Comparison of ENCODE assay signal across 17 mouse cellular contexts in the genomic region with DNA sequence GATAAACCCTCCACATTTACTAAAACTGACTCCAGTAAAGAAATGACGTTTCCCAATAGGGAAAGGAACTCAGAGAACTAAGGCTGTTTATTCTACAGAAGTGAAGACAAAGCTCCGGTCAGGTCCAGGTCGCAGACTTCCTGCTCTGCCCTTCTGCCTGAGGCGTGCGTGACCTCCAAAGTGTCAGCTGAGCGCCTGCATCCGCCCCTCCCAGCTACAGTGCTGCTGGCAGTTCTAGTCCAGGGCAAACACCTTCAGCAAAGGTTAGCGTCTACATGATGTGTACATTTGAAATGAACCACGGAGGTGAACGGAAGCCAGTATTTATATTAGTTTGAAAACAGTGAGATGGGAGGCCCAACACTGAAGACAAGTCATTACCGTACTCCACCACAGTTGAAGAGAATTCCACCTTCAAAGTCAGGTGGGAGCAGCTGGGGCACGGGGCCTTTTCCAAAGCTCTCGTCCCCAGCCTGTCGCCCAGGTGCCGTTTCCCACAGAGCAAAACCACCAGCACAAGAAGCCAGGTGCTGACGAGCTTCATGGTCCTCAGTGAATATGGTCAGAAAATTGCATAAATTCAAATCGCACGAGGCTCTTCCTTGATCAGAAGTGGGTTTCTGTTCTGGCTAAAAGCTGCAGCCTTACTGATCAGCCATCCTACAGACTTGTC. TPM values are rescaled to one million over a fixed set of nuclear protein-coding genes. Genes with fewer than 3 reads are reported as not detected.
DNase-seq lines count a peak whose midpoint lies in the region; ATAC-seq and TF ChIP-seq lines count a peak whose summit lies in the region.
"Had no signal": no experiment of that assay in that cellular context is flagged by ENCODE, and none has a peak within 500 bp of the region (broad histone marks: within the 10 kb centered on the region; RNA-seq: fewer than 3 reads in every experiment).

No protein-coding gene starts in this region.

- no peak for TF ChIP-seq POLR2A in lung, adult 2 months (IDR thresholded peaks at IDR 0.05; ENCODE audit: borderline replicate concordance, extremely low read depth, low read depth, low read length)

- H3K4me1 ChIP-seq in lung, adult 2 months (ENCODE audit: control insufficient read depth, insufficient read depth, low read length) = peaks cover 11% of the 10 kb centered on the region
- H3K4me1 ChIP-seq in hindbrain, embryonic 14.5 days (replicated peaks; ENCODE audit: control insufficient read depth, insufficient read depth, low read length) = no peaks in the 10 kb centered on the region

- no peak for ATAC-seq in hindbrain, embryonic 14.5 days (ENCODE audit: low FRiP score)

- H3K4me2 ChIP-seq in hindbrain, embryonic 14.5 days (replicated peaks) = no peak overlapping the region
- H3K4me2 ChIP-seq: hindbrain, embryonic 12.5 days; neural tube, embryonic 15.5 days had no signal

- WGBS in lung, adult 2 months = 48% methylated on average over 18 of the region's 18 CpGs
- 91% methylated on average over 18 of the region's 18 CpGs for WGBS in hindbrain, embryonic 14.5 days

- peaks cover 50% of the 10 kb centered on the region for H3K36me3 ChIP-seq in hindbrain, embryonic 14.5 days (replicated peaks; ENCODE audit: control insufficient read depth, insufficient read depth)

- H3K27ac ChIP-seq in hindbrain, embryonic 14.5 days = no peak overlapping the region
- H3K27ac ChIP-seq: gastrocnemius, adult 2 months; heart, embryonic 10.5 days; hindbrain, embryonic 12.5 days; left cerebral cortex, adult 2 months; neural tube, embryonic 15.5 days had no signal

- DNase-seq in lung, adult 18-20 months = peak; percentile 27 to 36
- no peak for DNase-seq in lung, adult 2 months
- DNase-seq in ZHBTc4 (ENCODE audit: low read depth, low spot score) = peak; percentile 88
- peak; percentile 54 for DNase-seq in lung, postnatal 10 days
- DNase-seq in hindbrain, embryonic 14.5 days (ENCODE audit: low spot score) = no peak
- DNase-seq in embryo, embryonic 10 days (ENCODE audit: low spot score) = no peak
- DNase-seq in cerebellum, adult 9-11 months = no peak
- DNase-seq: cerebellum, postnatal 10 days; gastrocnemius, adult 2 months; liver; right cerebral cortex, adult 18-20 months had no signal

- no peaks in the 10 kb centered on the region for H3K27me3 ChIP-seq in hindbrain, embryonic 14.5 days (ENCODE audit: control insufficient read depth, insufficient read depth, low read length)
- H3K27me3 ChIP-seq: hindbrain, embryonic 12.5 days; neural tube, embryonic 15.5 days had no signal

- no peak for TF ChIP-seq CTCF in lung, adult 2 months (IDR thresholded peaks at IDR 0.05; ENCODE audit: insufficient read depth, low read length)

- no peaks in the 10 kb centered on the region for H3K9me3 ChIP-seq in hindbrain, embryonic 14.5 days (ENCODE audit: control insufficient read depth, low read length)
- H3K9me3 ChIP-seq: G1E; heart, embryonic 10.5 days; hindbrain, embryonic 12.5 days; neural tube, embryonic 15.5 days had no signal

- H3K9ac ChIP-seq in hindbrain, embryonic 14.5 days = no peak overlapping the region
- H3K9ac ChIP-seq: hindbrain, embryonic 12.5 days; neural tube, embryonic 15.5 days had no signal

- H3K4me3 ChIP-seq in lung, adult 2 months (replicated peaks; ENCODE audit: extremely low read depth, low read depth, low read length) = no peak overlapping the region
- H3K4me3 ChIP-seq in hindbrain, embryonic 14.5 days (replicated peaks; ENCODE audit: low read length) = no peak overlapping the region
- H3K4me3 ChIP-seq: gastrocnemius, adult 2 months; heart, embryonic 10.5 days; hindbrain, embryonic 12.5 days; left cerebral cortex, adult 2 months; neural tube, embryonic 15.5 days had no signal

RNA-seq across cellular contexts. Expression of a gene that starts 11.4 kb away (rescaled TPM):
- polyA plus RNA-seq in lung, adult 2 months (2012; rRNA removed) = 76.6 and 87.4 TPM in 2 replicates
- polyA plus RNA-seq in hindbrain, embryonic 14.5 days (2014; fragmentation: Nextera tagmentation; extraction: Ambion mirVana) = 50.9 and 51.1 TPM in 2 replicates

RNA-seq across cellular contexts. Expression of a gene that starts 27.8 kb away (rescaled TPM):
- polyA plus RNA-seq in lung, adult 2 months (2012; rRNA removed) = 24.1 and 27.7 TPM in 2 replicates
- 163 and 182 TPM in 2 replicates for polyA plus RNA-seq in hindbrain, embryonic 14.5 days (2014; fragmentation: Nextera tagmentation; extraction: Ambion mirVana)

RNA-seq across cellular contexts. Expression of a gene that starts 27.9 kb away (rescaled TPM):
- 5.0 and 5.3 TPM in 2 replicates for polyA plus RNA-seq in lung, adult 2 months (2012; rRNA removed)
- 0.51 and 0.53 TPM in 2 replicates for polyA plus RNA-seq in hindbrain, embryonic 14.5 days (2014; fragmentation: Nextera tagmentation; extraction: Ambion mirVana)
- polyA plus RNA-seq: embryonic facial prominence, embryonic 11.5 days had no signal

RNA-seq across cellular contexts. Expression of a gene that starts 45.7 kb away (rescaled TPM):
- polyA plus RNA-seq in lung, adult 2 months (2012; rRNA removed) = 0.14 TPM in 1 of 2 replicates, not detected in the other
- not detected in 2 replicates for polyA plus RNA-seq in hindbrain, embryonic 14.5 days (2014; fragmentation: Nextera tagmentation; extraction: Ambion mirVana)
- polyA plus RNA-seq: G1E; heart, embryonic 10.5 days; neural tube, embryonic 15.5 days had no signal

RNA-seq across cellular contexts. Expression of a gene that starts 57.9 kb away (rescaled TPM):
- polyA plus RNA-seq in lung, adult 2 months (2012; rRNA removed) = 17.6 and 19.5 TPM in 2 replicates
- polyA plus RNA-seq in hindbrain, embryonic 14.5 days (2014; fragmentation: Nextera tagmentation; extraction: Ambion mirVana) = 13.3 and 14.0 TPM in 2 replicates

Comparison
In these comparisons a context has a peak if more than half of its experiments do, and no peak if none do; other contexts are left out.
1. DNase-seq: peak in lung, adult 18-20 months (2 of 2), ZHBTc4 (single experiment) and lung, postnatal 10 days (single experiment); none in lung, adult 2 months (single experiment), hindbrain, embryonic 14.5 days (single experiment), embryo, embryonic 10 days (single experiment) and cerebellum, adult 9-11 months (single experiment).